Mouse (Mus musculus) left cerebral cortex, postnatal 25 days (tissue): Measurements from ENCODE around the gene Gpx5. TPM values are rescaled to one million over a fixed set of nuclear protein-coding genes. Genes with fewer than 3 reads are reported as not detected.
A peak's percentile ranks its signal among the peaks of the same experiment; 100 is the strongest.

Source experiments
- DNase-seq, 2 experiments: peaks; one replicate each; pipeline ENCODE4 v3.0.0; 2022; ENCODE audit warnings: low spot score in 2 of 2, mixed read lengths in 1 of 2
- intact Hi-C: fragments of 180-260 bp; cut with DNase I; formaldehyde crosslinking; loops from one replicate; pipeline ENCODE4 v1.15.1; 2025
- total RNA-seq, 2 experiments: library from RNA; stranded (reverse); gene quantifications; 2 replicates each; pipeline ENCODE4 v1.2.3; 2021

The Gpx5 gene
- total RNA-seq, 2 experiments from 2014 or later: not detected

DNA sequence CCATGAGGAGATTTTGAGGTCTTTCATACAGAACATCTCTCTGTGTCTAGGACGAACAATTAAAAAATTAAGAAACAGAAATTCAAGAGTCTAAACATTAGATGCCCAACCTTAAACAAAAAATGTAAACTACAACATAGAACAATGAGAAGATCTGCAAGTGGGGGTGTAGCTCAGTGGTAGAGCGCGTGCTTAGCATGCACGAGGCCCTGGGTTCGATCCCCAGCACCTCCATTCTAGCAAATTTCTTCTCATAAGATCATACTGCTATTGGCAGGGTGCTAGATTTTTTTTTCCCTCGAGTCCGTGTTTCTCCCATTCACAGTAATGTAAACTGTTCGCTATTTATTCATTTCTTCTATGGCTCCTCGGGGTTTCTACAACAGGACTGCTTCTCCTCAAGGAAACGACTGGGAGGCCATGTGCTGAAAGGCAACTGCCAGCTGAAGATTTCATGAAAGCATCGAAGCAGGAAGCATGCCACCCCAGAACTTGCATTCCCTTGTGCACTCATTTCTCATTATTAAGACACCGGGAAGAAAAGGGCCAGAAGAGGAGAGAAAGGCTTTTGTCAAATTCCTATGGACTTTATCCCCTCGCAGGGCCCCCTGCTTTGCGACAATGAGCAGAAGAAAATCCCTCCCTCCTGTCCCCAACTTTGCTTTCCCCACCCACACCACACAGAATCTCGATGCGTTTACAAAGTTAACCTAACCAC lies 50.0 kb downstream of the Gpx5 start:
- DNase-seq: peak in 1 of 2 experiments; percentile 17
- intact Hi-C loops: no loop called here

DNA sequence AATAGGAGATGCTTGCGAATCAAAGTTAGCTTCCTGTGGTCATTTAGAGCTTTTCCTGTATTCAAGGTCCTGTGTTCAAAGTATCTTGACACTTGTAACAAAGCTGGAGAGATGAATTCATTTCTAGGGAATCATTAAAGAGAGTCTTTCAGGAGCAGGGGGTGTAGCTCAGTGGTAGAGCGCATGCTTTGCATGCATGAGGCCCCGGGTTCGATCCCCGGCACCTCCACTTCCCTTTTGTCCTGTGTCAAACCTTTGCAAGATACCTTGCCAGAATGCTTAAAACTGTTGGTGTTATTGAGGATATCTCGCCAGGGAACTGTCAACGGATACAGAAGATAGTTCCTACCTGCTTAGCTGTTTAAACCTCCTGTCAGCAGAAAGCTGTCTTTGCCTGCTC lies 51.7 kb downstream of the Gpx5 start:
- intact Hi-C loops: no loop called here
- DNase-seq: peak; percentile 47 to 64

DNA sequence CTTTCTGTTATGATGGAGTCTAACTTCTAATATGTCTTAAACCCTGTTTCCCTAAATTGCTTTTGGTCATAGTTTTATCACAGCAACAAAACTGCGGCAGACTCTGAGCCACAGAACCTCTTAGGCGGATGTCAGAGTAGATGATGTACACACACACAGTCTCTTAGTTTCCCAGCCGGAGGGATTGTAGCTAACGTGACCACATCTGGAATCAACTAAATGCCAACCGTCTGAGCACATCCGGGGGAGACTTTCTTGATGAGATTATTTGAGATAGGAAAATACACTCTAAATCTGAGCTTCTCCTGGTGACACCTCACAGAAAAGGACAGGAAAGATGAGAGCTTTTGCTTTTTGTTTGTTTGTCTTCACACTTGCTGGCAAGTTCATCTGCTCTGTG lies 55.4 kb downstream of the Gpx5 start:
- DNase-seq: no peak
- intact Hi-C loops: no loop called here

DNA sequence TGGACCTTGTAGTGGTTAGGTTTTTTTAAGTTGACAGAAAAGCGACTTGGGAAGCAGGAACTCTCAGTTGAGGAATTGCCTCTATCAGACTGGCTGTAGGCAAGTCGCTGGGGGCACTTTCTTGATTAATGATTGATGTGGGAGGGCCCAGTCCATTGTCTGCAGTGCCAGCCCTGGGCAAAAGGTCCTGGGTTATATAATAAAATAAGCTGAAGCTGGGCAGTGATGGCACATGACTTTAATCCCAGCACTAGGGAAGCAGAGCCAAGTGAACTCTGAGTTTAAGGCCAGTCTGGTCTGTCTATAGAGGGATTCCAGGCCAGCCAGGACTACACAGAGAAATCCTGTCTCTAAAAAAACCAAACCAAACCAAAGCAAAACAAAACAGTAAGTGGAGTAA lies 55.8 kb downstream of the Gpx5 start:
- no peak for DNase-seq
- intact Hi-C loops: no loop called here

Other genes starting within 250 kb of the Gpx5 start
- gene Olfr1370, start 217.8 kb downstream of the Gpx5 start, total RNA-seq: not detected
- not detected for gene Olfr1369-ps1, start 181.2 kb downstream of the Gpx5 start, total RNA-seq
- gene Olfr263, start 163.1 kb downstream of the Gpx5 start, total RNA-seq: not detected
- gene Olfr1368, start 146.9 kb downstream of the Gpx5 start, total RNA-seq: not detected
- gene Trim27, start 113.3 kb downstream of the Gpx5 start, total RNA-seq: 10 to 100 TPM; 34.3 to 41.2 TPM
- gene Gpx6, start 19.4 kb upstream of the Gpx5 start, total RNA-seq: not detected
- gene Olfr1367, start 54.2 kb upstream of the Gpx5 start, total RNA-seq: not detected
- gene Zscan12, start 70.1 kb upstream of the Gpx5 start, total RNA-seq: 1 to 10 TPM; 7.5 to 7.9 TPM
- gene Zkscan3, start 110.0 kb upstream of the Gpx5 start, total RNA-seq: 10 to 100 TPM; 37.2 to 44.5 TPM
- gene Pgbd1, start 148.3 kb upstream of the Gpx5 start, total RNA-seq: 1 to 10 TPM; 1.5 to 1.7 TPM
- gene Zscan26, start 161.0 kb upstream of the Gpx5 start, total RNA-seq: 10 to 100 TPM; 48.3 to 51.3 TPM
- 1 to 10 TPM in 1 of 2 experiments, under 1 TPM in 1; 0.96 to 1.1 TPM for gene Nkapl, start 175.8 kb upstream of the Gpx5 start, total RNA-seq
- gene Zkscan4, start 186.2 kb upstream of the Gpx5 start, total RNA-seq: 1 to 10 TPM; 5.6 to 6.7 TPM
- gene Gm10065, start 186.7 kb upstream of the Gpx5 start, total RNA-seq: not detected
- 10 to 100 TPM; 21.6 to 23.1 TPM for gene AK157302, start 202.5 kb upstream of the Gpx5 start, total RNA-seq
- 10 to 100 TPM; 50.0 to 59.4 TPM for gene Gm11273, start 208.7 kb upstream of the Gpx5 start, total RNA-seq
- gene Zkscan8, start 238.4 kb upstream of the Gpx5 start, total RNA-seq: 10 to 100 TPM; 17.2 to 19.5 TPM